Mouse (Mus musculus) mouse trophoblast stem cell (cell line): ENCODE data around the gene Arhgap15.

Experiments
- in situ Hi-C, 2 experiments: fragments of 300-500 bp; cut with MseI, MboI; formaldehyde crosslinking; loops; 2 replicates in 1 of 2; 3 replicates in 1 of 2; pipeline ENCODE4 v1.15.1; 2025

The Arhgap15 gene

DNA sequence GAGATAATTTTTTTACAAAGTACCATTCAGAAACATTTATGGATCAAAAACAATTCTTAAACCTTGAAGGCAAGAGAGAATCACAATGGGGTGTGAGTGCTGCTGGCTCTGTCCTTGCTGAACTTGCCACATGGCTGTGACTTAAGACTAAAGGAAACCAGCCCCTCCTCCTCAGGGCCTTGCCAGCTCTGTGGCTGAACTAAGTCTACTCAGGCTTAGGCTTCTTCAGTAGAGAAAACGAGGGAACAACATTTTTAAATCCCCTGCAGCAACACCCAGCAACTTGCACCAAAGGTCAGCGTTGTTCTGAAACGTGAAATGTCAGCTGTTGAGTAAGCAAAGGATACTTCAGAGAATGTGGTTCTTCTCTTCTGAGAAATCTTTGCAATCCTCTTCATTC lies 417.2 kb downstream of the Arhgap15 start:
- in situ Hi-C loops: no loop called here

DNA sequence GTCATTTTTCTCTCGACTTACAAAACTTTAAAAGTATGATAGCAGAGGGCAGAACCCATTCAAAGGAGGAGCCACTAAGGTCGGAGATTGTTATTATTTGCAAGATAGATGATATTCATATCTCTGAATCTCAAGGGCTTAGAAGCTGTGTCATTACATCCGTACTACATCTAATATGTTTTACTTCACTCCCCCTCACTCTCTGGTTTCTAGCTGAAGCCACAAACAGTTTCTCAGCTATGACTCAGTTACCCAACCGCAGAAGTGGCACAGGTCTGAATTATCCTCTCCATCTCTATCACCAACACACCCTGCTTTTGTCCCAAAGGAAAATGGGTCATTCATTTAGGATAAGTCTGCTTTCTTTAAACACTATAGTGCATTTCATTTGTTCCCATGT lies 418.1 kb downstream of the Arhgap15 start:
- in situ Hi-C loops: no loop called here

GRCm38 (mm10) chr2:44184476-44184875 lies 435.9 kb downstream of the Arhgap15 start:
- in situ Hi-C loops: no loop called here

- in situ Hi-C loops: no loop called here
These were observed 442.1 kb downstream of the Arhgap15 start for GRCm38 (mm10) chr2:44190749-44191148.

DNA sequence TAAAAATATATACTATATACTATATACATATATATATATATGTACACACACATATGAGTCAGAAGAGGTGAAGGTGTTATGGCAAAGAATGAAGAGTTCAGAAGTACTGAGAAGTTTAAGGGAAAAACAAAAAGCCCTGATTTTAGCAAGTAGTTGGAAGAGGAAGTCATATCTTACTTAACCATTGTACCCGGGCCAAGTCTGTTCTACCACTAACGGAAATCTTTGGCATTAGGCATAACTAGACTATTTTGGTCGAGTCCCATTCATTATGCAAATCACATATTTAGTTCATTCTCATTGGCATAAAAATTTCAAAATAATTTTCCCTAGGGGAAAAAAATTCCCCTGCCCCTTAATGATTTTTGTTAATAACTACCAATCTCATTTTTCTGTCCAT lies 443.4 kb downstream of the Arhgap15 start:
- in situ Hi-C loops: no loop called here

GRCm38 (mm10) chr2:44215506-44215905 lies 466.9 kb downstream of the Arhgap15 start:
- in situ Hi-C loops: no loop called here

DNA sequence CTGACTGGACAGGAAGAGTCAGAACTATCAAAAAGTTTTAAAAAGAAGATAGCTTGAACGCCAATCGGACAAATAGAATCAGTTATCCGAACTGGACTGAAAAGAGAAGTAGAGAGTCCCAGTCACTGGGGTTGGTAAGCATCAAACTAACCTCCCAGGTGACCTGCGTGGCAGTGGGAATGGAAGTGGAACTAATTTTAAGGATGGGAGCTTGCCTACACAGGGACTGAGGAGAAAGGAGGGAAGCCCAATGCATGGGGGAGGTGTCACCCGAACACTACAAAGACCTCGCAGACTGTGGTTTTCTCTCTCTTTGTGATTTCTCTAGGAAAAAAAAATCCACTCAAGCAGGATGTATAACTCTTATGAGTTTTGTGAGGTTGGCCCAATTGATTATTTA lies 469.2 kb downstream of the Arhgap15 start:
- in situ Hi-C loops: no loop called here

DNA sequence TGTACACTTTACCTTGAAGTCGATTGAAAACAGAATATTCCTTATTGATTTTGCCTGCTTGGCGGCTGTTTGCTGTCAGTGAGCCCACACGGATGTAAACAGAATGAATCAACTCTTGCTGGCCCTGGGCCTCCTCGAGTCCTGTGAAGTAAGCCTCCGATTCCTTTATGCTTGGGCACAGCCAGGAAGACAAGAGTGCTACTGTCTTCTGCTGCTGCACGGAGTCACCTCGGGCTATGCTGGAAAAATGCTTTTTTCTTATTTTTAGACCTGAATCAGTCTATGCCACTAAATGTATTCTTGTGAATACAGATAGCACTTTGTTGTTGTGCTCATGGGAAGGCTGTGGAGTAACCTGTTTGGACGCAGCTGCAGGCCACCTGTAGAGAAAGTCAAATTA lies 469.7 kb downstream of the Arhgap15 start:
- in situ Hi-C loops: no loop called here

- in situ Hi-C loops: no loop called here
These were observed 473.1 kb downstream of the Arhgap15 start for GRCm38 (mm10) chr2:44221686-44222085.

- in situ Hi-C loops: no loop called here
These were observed 473.6 kb downstream of the Arhgap15 start for GRCm38 (mm10) chr2:44222176-44222753.

DNA sequence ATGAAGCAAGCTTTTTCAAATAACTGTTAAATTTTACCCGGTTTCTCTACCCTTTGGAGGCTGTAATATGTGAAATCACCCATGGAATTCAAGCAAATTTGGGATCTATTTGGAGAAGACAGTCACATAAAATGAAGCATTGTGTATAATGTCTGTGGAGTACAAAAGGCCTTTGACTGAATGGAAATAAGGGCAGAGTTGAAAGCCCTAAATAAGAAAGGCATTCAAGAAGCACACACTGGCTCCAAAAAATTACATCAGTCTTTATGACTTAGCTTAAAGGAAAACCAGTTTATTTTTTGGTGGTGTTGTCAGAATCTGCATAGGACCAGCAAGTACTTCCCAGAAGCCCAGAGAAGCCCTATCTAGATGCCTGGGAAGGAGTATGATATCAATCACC lies 486.2 kb downstream of the Arhgap15 start:
- in situ Hi-C loops: no loop called here

- in situ Hi-C loops: no loop called here
These were observed 493.2 kb downstream of the Arhgap15 start for GRCm38 (mm10) chr2:44241657-44242454.

DNA sequence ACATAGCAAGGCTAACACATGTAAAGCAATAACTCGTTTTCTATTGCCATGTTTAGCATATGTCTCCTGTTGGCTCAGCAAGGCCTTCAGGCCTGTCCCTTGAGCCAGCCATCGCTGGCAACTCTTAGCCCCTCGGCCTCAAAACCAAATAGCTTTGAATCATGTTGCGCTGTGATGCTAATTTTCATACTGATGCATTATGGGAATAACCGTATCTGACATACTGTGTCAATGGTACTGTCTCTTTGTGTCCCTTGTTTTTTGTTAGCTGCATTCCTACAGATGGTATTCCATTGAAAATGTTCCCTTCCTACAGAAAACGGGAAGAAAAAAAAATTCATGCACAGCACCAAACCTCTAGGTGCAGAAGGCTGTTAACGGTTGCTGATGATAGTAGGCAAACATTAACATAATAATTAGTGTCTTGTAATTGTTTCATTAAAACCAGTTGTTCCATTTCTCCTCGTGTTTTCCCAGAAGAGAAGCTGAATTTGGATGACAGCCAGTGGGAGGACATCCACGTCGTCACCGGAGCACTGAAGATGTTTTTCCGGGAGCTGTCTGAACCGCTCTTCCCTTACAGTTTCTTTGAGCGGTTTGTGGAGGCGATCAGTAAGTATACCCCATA lies 494.1 kb downstream of the Arhgap15 start:
- in situ Hi-C loops: no loop called here

- in situ Hi-C loops: no loop called here
These were observed 506.7 kb downstream of the Arhgap15 start for GRCm38 (mm10) chr2:44255343-44255742.

DNA sequence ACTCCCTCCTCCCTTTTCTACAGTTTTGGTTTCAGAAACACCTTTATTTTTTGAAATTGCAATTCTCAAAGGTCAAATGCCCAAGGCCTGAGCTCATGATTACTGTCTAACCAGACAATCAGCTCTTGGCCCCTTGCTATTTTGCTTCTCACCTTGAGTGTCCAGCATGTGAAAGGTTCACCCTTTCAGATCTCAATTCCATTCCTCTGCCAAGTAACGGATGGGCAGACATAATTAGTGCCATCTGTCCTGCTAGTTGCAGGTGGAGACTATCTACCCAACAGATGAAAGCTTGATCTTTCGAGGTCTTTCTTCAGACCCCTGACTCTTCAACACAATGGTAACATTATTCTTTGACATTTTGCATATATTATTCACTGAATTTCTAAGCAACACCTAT lies 509.3 kb downstream of the Arhgap15 start:
- in situ Hi-C loops: no loop called here

- in situ Hi-C loops: no loop called here
These were observed 523.1 kb downstream of the Arhgap15 start for GRCm38 (mm10) chr2:44271455-44272346.

DNA sequence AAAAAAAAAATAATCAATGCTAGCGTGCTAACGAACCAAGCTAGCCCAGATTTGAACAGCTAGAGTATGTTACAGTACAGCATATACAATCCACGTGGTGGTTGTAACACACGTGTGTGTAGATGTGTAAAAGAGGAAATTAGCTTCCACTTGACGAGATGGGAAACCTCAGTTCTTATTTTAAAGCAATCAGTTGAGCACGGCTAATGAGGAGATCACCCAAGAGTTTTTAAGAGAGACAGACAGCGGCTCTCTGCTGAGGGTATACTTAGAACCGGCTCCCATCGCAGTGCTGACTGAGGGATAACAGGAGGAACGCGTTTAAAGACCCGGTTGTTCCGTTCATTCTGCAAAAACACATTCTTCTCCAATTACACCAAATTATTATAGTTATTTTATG lies 524.0 kb downstream of the Arhgap15 start:
- in situ Hi-C loops: no loop called here

DNA sequence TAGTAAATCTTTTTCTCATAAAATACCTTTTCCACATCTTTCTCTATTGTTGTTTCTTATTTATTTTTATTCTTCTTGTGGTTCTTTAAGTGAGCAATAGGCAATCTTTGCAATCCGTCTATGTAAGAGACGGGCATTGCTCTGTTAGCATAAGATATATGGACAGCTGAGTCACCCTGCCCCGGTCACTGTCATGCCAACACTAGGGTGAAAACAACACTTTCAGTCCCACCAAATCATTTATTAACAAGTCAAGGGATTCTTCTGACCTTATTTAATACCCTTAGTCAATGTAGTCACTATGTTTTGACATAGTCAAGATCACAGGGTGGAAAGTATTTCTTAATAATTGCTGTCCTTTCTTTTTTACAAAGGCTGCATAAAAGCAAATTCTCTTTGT lies 525.8 kb downstream of the Arhgap15 start:
- in situ Hi-C loops: no loop called here

DNA sequence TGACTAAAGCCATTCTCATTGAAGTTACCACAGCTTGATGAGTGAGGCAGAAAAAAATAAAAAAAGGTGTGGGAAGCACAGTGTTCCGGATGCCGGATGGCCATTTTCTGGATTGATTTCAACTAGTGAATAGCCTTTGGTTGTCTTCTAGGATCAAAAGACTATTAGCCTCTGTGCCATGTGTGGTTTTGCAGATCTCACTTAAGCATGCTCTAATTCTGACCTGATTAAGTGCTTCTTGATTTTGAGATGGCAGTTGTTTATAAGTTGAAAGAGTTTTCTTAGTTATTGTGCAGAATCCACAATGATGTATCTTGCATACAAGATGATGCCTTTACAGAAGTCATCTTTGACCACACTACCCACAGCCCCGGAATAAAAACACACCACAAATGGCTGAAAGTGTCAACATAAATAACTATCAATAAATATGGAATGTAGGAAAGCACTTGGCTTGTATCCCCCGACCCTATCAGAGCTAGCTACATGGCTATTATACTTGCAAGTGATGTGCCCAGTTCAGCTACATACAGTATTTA lies 537.6 kb downstream of the Arhgap15 start:
- in situ Hi-C loops: no loop called here

- in situ Hi-C loops: no loop called here
These were observed 550.5 kb downstream of the Arhgap15 start for GRCm38 (mm10) chr2:44299156-44299555.

DNA sequence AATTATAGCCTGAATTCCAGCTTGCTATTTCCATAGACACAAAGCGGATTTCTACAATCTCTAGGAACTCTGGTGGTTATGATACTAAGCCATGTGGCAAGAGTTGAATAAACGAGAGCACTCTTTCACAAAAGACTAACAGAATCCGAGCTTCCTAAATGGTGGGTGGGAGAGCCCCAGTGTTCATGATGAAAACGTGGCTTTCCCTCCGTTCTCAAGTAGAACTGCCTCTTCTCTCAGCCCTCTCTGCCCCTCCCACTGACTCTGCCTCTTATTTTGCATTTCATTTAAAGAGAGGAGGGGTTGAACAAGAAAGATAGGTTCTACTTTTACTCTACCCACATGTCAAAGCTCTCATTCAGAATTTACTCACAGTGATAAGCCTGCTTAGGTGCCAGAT lies 551.3 kb downstream of the Arhgap15 start:
- in situ Hi-C loops: no loop called here

DNA sequence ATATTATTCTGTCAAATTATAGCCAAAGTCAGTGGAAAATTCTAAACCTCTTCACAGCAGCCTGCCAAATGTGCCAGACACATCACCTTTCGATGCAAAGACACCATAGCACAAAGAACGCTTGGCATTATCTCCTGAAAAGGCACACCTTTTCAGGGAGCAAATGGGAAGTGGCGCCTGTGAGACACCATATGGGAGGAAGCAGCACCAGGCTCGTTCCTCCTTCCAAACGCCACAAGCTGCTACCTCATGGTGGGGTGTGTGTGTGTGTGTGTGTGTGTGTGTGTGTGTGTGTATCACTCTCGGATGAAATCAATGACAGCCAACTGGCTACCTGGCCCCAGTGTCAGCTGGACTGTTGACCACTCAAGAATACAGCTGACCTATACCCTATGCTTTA lies 551.8 kb downstream of the Arhgap15 start:
- in situ Hi-C loops: no loop called here
